25 mouse cellular contexts compared by ENCODE assay signal in genomic region chr1:56395832-56396231, GRCm38 (mm10).
"Had no signal": no experiment of that assay in that cellular context is flagged by ENCODE, and none has a peak within 500 bp of the region (broad histone marks: within the 10 kb centered on the region; RNA-seq: fewer than 3 reads in every experiment).

No protein-coding gene starts in this region.

- H3K27ac ChIP-seq: heart, embryonic 10.5 days; hindbrain, embryonic 13.5 days; hindbrain, embryonic 15.5 days; hindbrain, postnatal 0 days; kidney, embryonic 15.5 days; kidney, postnatal 0 days; limb, embryonic 13.5 days; limb, embryonic 15.5 days; liver, embryonic 12.5 days; liver, embryonic 14.5 days had no signal

- H3K36me3 ChIP-seq: heart, embryonic 10.5 days; heart, embryonic 12.5 days; hindbrain, embryonic 13.5 days; hindbrain, embryonic 15.5 days; kidney, embryonic 15.5 days; limb, embryonic 13.5 days; limb, embryonic 15.5 days; liver, embryonic 12.5 days had no signal

- H3K4me1 ChIP-seq: heart, embryonic 10.5 days; heart, embryonic 12.5 days; hindbrain, embryonic 13.5 days; hindbrain, embryonic 15.5 days; kidney, embryonic 15.5 days; limb, embryonic 13.5 days; limb, embryonic 15.5 days; liver, embryonic 12.5 days had no signal

- H3K4me3 ChIP-seq: heart, embryonic 10.5 days; heart, embryonic 12.5 days; hindbrain, embryonic 13.5 days; hindbrain, embryonic 15.5 days; kidney, embryonic 15.5 days; limb, embryonic 13.5 days; limb, embryonic 15.5 days; liver, embryonic 12.5 days had no signal

- DNase-seq: gastrocnemius, postnatal 10 days; gastrocnemius, postnatal 25 days; heart, adult 18-20 months; heart, postnatal 10 days; kidney, adult 11 months; kidney, adult 2 months; kidney, adult 9 months; kidney, postnatal 14 days; kidney, postnatal 36 days; layer of hippocampus, adult 9-11 months; layer of hippocampus, postnatal 36 days; left cerebral cortex, postnatal 4 days; lung, adult 18-20 months had no signal

- ATAC-seq: hindbrain, postnatal 0 days; intestine, embryonic 16.5 days; liver, embryonic 12.5 days had no signal

- H3K9me3 ChIP-seq: heart, embryonic 10.5 days; heart, embryonic 12.5 days; hindbrain, embryonic 13.5 days; hindbrain, embryonic 15.5 days; kidney, embryonic 15.5 days; limb, embryonic 13.5 days; limb, embryonic 15.5 days; liver, embryonic 12.5 days had no signal

- H3K9ac ChIP-seq: heart, embryonic 12.5 days; hindbrain, embryonic 13.5 days; hindbrain, embryonic 15.5 days; kidney, embryonic 15.5 days; limb, embryonic 13.5 days; limb, embryonic 15.5 days; liver, embryonic 12.5 days; liver, embryonic 14.5 days had no signal

- H3K27me3 ChIP-seq: heart, embryonic 12.5 days; hindbrain, embryonic 13.5 days; hindbrain, embryonic 15.5 days; kidney, embryonic 15.5 days; limb, embryonic 13.5 days; limb, embryonic 15.5 days; liver, embryonic 12.5 days had no signal

- H3K4me2 ChIP-seq: heart, embryonic 12.5 days; hindbrain, embryonic 13.5 days; hindbrain, embryonic 15.5 days; kidney, embryonic 15.5 days; limb, embryonic 13.5 days; limb, embryonic 15.5 days; liver, embryonic 12.5 days had no signal
